Mouse (Mus musculus): ENCODE data around the gene Bsn.

- TF ChIP-seq CTCF (IDR thresholded peaks at IDR 0.05; ENCODE audit: low read depth, low read length) = no peak
- no peak for TF ChIP-seq POLR2A (IDR thresholded peaks at IDR 0.05; ENCODE audit: borderline replicate concordance, low read depth, low read length)
Measured at GRCm38 (mm10) chr9:108120671-108121070, 69.5 kb downstream of the Bsn start.
